Mouse (Mus musculus) spleen, adult 2 months (tissue): ENCODE results near the gene Akr1a1.

Experiments used
- CTCF ChIP-seq: fragments of 200-500 bp; IDR thresholded peaks from 2 replicates; pipeline ENCODE4 v1.5.1; 2011; ENCODE audit warnings: mild to moderate bottlenecking, inconsistent platforms; ENCODE audit not compliant: insufficient read depth, insufficient read length, insufficient replicate concordance; ENCODE audit errors: extremely low read depth
- POLR2A ChIP-seq: fragments of 200-500 bp; IDR thresholded peaks from 2 replicates; pipeline ENCODE4 v1.6.1; 2011; ENCODE audit warnings: low read depth, low read length, inconsistent platforms

DNA sequence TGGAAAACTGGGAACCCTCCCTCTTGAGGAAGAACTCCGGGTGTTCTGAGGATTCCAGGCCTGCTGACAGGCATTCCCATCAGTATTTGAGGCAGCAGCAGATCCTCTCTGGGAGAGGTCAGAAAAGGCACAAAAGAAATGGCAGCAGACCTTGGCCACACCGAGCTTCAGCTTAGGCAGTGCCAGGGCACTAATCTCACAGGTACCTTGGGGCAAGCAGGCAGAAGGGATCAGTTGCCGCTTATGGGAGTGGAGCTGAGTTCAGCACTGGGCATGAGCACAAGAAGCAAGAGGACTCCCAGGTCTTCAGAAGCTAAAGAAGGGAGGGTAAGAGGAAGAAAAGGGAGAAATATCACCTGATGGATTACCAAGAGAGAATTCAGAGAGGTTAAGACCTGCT lies 6.5 kb upstream of the Akr1a1 start:
- TF ChIP-seq CTCF (no peak), POLR2A (no peak)
